Mouse (Mus musculus): ENCODE data around the gene Dnah17. TPM values are rescaled to one million over a fixed set of nuclear protein-coding genes. Genes with fewer than 3 reads are reported as not detected.

Gene Dnah17
- polyA plus RNA-seq, 1 experiment from 2014 or later: 0.14 TPM

GRCm38 (mm10) chr11:117989926-117990325, 140.5 kb downstream of the Dnah17 start:
- Histone ChIP-seq H3K4me1 (replicated peaks; ENCODE audit: control insufficient read depth, insufficient read depth, low read length) (peaks cover 37% of the 10 kb centered on the region), H3K36me3 (ENCODE audit: control insufficient read depth, insufficient read depth, low read length) (no peaks in the 10 kb centered on the region), H3K9ac (ENCODE audit: low read length) (no peak overlapping the region), H3K4me3 (ENCODE audit: low read depth, low read length) (no peak overlapping the region), H3K27me3 (replicated peaks; ENCODE audit: control insufficient read depth, insufficient read depth, low read length) (no peaks in the 10 kb centered on the region), H3K27ac (ENCODE audit: low read depth) (no peak overlapping the region), H3K9me3 (ENCODE audit: control insufficient read depth, low read length) (no peaks in the 10 kb centered on the region), H3K4me2 (ENCODE audit: low read length) (no peak overlapping the region)
- DNase-seq (ENCODE audit: low spot score): no peak
- WGBS: 61% methylated on average over 10 of the region's 10 CpGs
- ATAC-seq (replicated peaks; ENCODE audit: low FRiP score, low TSS enrichment, low read depth): no peak

- H3K9me3 ChIP-seq (ENCODE audit: control insufficient read depth, low read length): no peaks in the 10 kb centered on the region
- peaks cover 30% of the 10 kb centered on the region for H3K4me1 ChIP-seq (replicated peaks; ENCODE audit: control insufficient read depth, insufficient read depth, low read length)
- H3K4me3 ChIP-seq (ENCODE audit: low read depth, low read length): no peak overlapping the region
- 93% methylated on average over 4 of the region's 4 CpGs for WGBS
- H3K27ac ChIP-seq (ENCODE audit: low read depth): no peak overlapping the region
- no peak overlapping the region for H3K9ac ChIP-seq (ENCODE audit: low read length)
- H3K4me2 ChIP-seq (ENCODE audit: low read length): no peak overlapping the region
- H3K36me3 ChIP-seq (ENCODE audit: control insufficient read depth, insufficient read depth, low read length): no peaks in the 10 kb centered on the region
- DNase-seq (ENCODE audit: low spot score) (no peak), ATAC-seq (replicated peaks; ENCODE audit: low FRiP score, low TSS enrichment, low read depth) (no peak)
- H3K27me3 ChIP-seq (replicated peaks; ENCODE audit: control insufficient read depth, insufficient read depth, low read length): no peaks in the 10 kb centered on the region
Measured at GRCm38 (mm10) chr11:117989241-117989640, 141.2 kb downstream of the Dnah17 start.

GRCm38 (mm10) chr11:117987968-117988367, 142.5 kb downstream of the Dnah17 start:
- Histone ChIP-seq H3K27ac (ENCODE audit: low read depth) (no peak overlapping the region), H3K4me2 (ENCODE audit: low read length) (peak overlapping the region; percentile 87), H3K27me3 (replicated peaks; ENCODE audit: control insufficient read depth, insufficient read depth, low read length) (no peaks in the 10 kb centered on the region), H3K36me3 (ENCODE audit: control insufficient read depth, insufficient read depth, low read length) (no peaks in the 10 kb centered on the region), H3K4me3 (ENCODE audit: low read depth, low read length) (peak overlapping the region; percentile 71), H3K9ac (ENCODE audit: low read length) (no peak overlapping the region), H3K4me1 (replicated peaks; ENCODE audit: control insufficient read depth, insufficient read depth, low read length) (peaks cover 17% of the 10 kb centered on the region), H3K9me3 (ENCODE audit: control insufficient read depth, low read length) (no peaks in the 10 kb centered on the region)
- 71% methylated on average over 4 of the region's 4 CpGs for WGBS
- ATAC-seq (replicated peaks; ENCODE audit: low FRiP score, low TSS enrichment, low read depth): no peak
- DNase-seq (ENCODE audit: low spot score): no peak

GRCm38 (mm10) chr11:117987032-117987451, 143.4 kb downstream of the Dnah17 start:
- peak overlapping the region; percentile 71 for H3K4me3 ChIP-seq (ENCODE audit: low read depth, low read length)
- under 1% methylated on average over 32 of the region's 32 CpGs for WGBS
- H3K4me1 ChIP-seq (replicated peaks; ENCODE audit: control insufficient read depth, insufficient read depth, low read length): peaks cover 14% of the 10 kb centered on the region
- H3K36me3 ChIP-seq (ENCODE audit: control insufficient read depth, insufficient read depth, low read length): no peaks in the 10 kb centered on the region
- H3K27me3 ChIP-seq (replicated peaks; ENCODE audit: control insufficient read depth, insufficient read depth, low read length): no peaks in the 10 kb centered on the region
- H3K9ac ChIP-seq (ENCODE audit: low read length): peak overlapping the region; percentile 76
- peak overlapping the region; percentile 19; the same call in 1 of the 2 replicates for H3K27ac ChIP-seq (ENCODE audit: low read depth)
- ATAC-seq (replicated peaks; ENCODE audit: low FRiP score, low TSS enrichment, low read depth) (peak; percentile 73), DNase-seq (ENCODE audit: low spot score) (peak; percentile 73)
- H3K9me3 ChIP-seq (ENCODE audit: control insufficient read depth, low read length): no peaks in the 10 kb centered on the region
- H3K4me2 ChIP-seq (ENCODE audit: low read length): peak overlapping the region; percentile 87

GRCm38 (mm10) chr11:117986126-117987031, 144.1 kb downstream of the Dnah17 start, which contains the start of gene Pgs1:
Gene Pgs1, plus strand, starts transcription at chr11:117986292.
- peak within 1 kb of the TSS; percentile 71 for H3K4me3 ChIP-seq (ENCODE audit: low read depth, low read length)
- H3K4me1 ChIP-seq (replicated peaks; ENCODE audit: control insufficient read depth, insufficient read depth, low read length): peaks cover 10% of the 10 kb centered on the region
- H3K27ac ChIP-seq (ENCODE audit: low read depth): peak within 1 kb of the TSS; percentile 19
- 6% methylated on average over 51 of the region's 51 CpGs for WGBS
- peak within 1 kb of the TSS; percentile 87 for H3K4me2 ChIP-seq (ENCODE audit: low read length)
- peak; percentile 94 for DNase-seq (ENCODE audit: low spot score)
- no peaks in the 10 kb centered on the region for H3K9me3 ChIP-seq (ENCODE audit: control insufficient read depth, low read length)
- ATAC-seq (replicated peaks; ENCODE audit: low FRiP score, low TSS enrichment, low read depth): peak; percentile 81
- no peaks in the 10 kb centered on the region for H3K36me3 ChIP-seq (ENCODE audit: control insufficient read depth, insufficient read depth, low read length)
- H3K27me3 ChIP-seq (replicated peaks; ENCODE audit: control insufficient read depth, insufficient read depth, low read length): no peaks in the 10 kb centered on the region
- H3K9ac ChIP-seq (ENCODE audit: low read length): peak within 1 kb of the TSS; percentile 76

- H3K4me1 ChIP-seq (replicated peaks; ENCODE audit: control insufficient read depth, insufficient read depth, low read length): peaks cover 10% of the 10 kb centered on the region
- no peaks in the 10 kb centered on the region for H3K36me3 ChIP-seq (ENCODE audit: control insufficient read depth, insufficient read depth, low read length)
- WGBS: 65% methylated on average over 7 of the region's 7 CpGs
- H3K4me3 ChIP-seq (ENCODE audit: low read depth, low read length): no peak overlapping the region
- no peak overlapping the region for H3K4me2 ChIP-seq (ENCODE audit: low read length)
- H3K9me3 ChIP-seq (ENCODE audit: control insufficient read depth, low read length): no peaks in the 10 kb centered on the region
- no peak overlapping the region for H3K9ac ChIP-seq (ENCODE audit: low read length)
- H3K27me3 ChIP-seq (replicated peaks; ENCODE audit: control insufficient read depth, insufficient read depth, low read length): no peaks in the 10 kb centered on the region
- ATAC-seq (replicated peaks; ENCODE audit: low FRiP score, low TSS enrichment, low read depth): no peak
- DNase-seq (ENCODE audit: low spot score): no peak
- no peak overlapping the region for H3K27ac ChIP-seq (ENCODE audit: low read depth)
Measured at GRCm38 (mm10) chr11:117983770-117984169, 146.7 kb downstream of the Dnah17 start.

GRCm38 (mm10) chr11:117982426-117982825, 148.0 kb downstream of the Dnah17 start:
- Histone ChIP-seq H3K27me3 (replicated peaks; ENCODE audit: control insufficient read depth, insufficient read depth, low read length) (no peaks in the 10 kb centered on the region), H3K27ac (ENCODE audit: low read depth) (no peak overlapping the region), H3K9ac (ENCODE audit: low read length) (no peak overlapping the region), H3K9me3 (ENCODE audit: control insufficient read depth, low read length) (no peaks in the 10 kb centered on the region), H3K4me2 (ENCODE audit: low read length) (no peak overlapping the region), H3K4me1 (replicated peaks; ENCODE audit: control insufficient read depth, insufficient read depth, low read length) (peaks cover 2% of the 10 kb centered on the region; the same call in 1 of the 2 replicates), H3K4me3 (ENCODE audit: low read depth, low read length) (no peak overlapping the region), H3K36me3 (ENCODE audit: control insufficient read depth, insufficient read depth, low read length) (no peaks in the 10 kb centered on the region)
- 49% methylated on average over 5 of the region's 5 CpGs for WGBS
- DNase-seq (ENCODE audit: low spot score) (no peak), ATAC-seq (replicated peaks; ENCODE audit: low FRiP score, low TSS enrichment, low read depth) (no peak)

- ATAC-seq (replicated peaks; ENCODE audit: low FRiP score, low TSS enrichment, low read depth): no peak
- Histone ChIP-seq H3K9ac (ENCODE audit: low read length) (no peak overlapping the region), H3K4me3 (ENCODE audit: low read depth, low read length) (no peak overlapping the region), H3K4me2 (ENCODE audit: low read length) (no peak overlapping the region), H3K9me3 (ENCODE audit: control insufficient read depth, low read length) (no peaks in the 10 kb centered on the region), H3K27me3 (replicated peaks; ENCODE audit: control insufficient read depth, insufficient read depth, low read length) (no peaks in the 10 kb centered on the region), H3K27ac (ENCODE audit: low read depth) (no peak overlapping the region), H3K4me1 (replicated peaks; ENCODE audit: control insufficient read depth, insufficient read depth, low read length) (peaks cover 13% of the 10 kb centered on the region), H3K36me3 (ENCODE audit: control insufficient read depth, insufficient read depth, low read length) (no peaks in the 10 kb centered on the region)
- no peak for DNase-seq (ENCODE audit: low spot score)
- WGBS: 58% methylated on average over 7 of the region's 7 CpGs
Measured at GRCm38 (mm10) chr11:117979388-117979787, 151.0 kb downstream of the Dnah17 start.
